Mouse (Mus musculus) heart, postnatal 0 days (tissue): ENCODE measurements at regions not wholly inside any gene's neighbourhood (a gene's known extent, or its start where the extent isn't known, plus 50 kb on each side); places are given as distances from the start of the nearest gene placed in this dataset.

Experiments used
- ATAC-seq: fragments of 200-750 bp; cut with Nextera tagmentation; 2 replicates; pipeline ENCODE4 v1.8.0; 2017; ENCODE audit warnings: low read depth, moderate number of reproducible peaks, moderate library complexity; ENCODE audit not compliant: insufficient read depth
- DNase-seq: peaks from one replicate; pipeline ENCODE4 v3.0.0-alpha.2; 2016; ENCODE audit warnings: low spot score
- H3K27ac ChIP-seq: fragments of 300-500 bp; sonication (generic); 2 replicates; pipeline ENCODE4 v1.5.1; 2014; ENCODE audit warnings: low read depth, mild to moderate bottlenecking
- H3K27me3 ChIP-seq: fragments of 300-500 bp; sonication (generic); 2 replicates; pipeline ENCODE4 v1.6.1; 2014; ENCODE audit warnings: low read length, mixed read lengths; ENCODE audit not compliant: control insufficient read depth, insufficient read depth
- H3K36me3 ChIP-seq: fragments of 300-500 bp; sonication (generic); replicated peaks from 2 replicates; pipeline ENCODE4 v1.6.1; 2014; ENCODE audit warnings: low read length, mixed read lengths; ENCODE audit not compliant: control insufficient read depth, insufficient read depth
- H3K4me1 ChIP-seq: fragments of 300-500 bp; sonication (generic); 2 replicates; pipeline ENCODE4 v1.6.1; 2014; ENCODE audit warnings: antibody characterized with exemption; ENCODE audit not compliant: control insufficient read depth, insufficient read depth
- H3K4me2 ChIP-seq: fragments of 300-500 bp; sonication (generic); 2 replicates; pipeline ENCODE4 v1.6.1; 2014; ENCODE audit warnings: low read depth, mild to moderate bottlenecking, low read length, moderate library complexity
- H3K4me3 ChIP-seq: fragments of 300-500 bp; sonication (generic); 2 replicates; pipeline ENCODE4 v1.5.1; 2014; ENCODE audit warnings: low read depth, low read length
- H3K9ac ChIP-seq: fragments of 300-500 bp; sonication (generic); replicated peaks from 2 replicates; pipeline ENCODE4 v1.6.1; 2014; ENCODE audit warnings: low read depth, low read length, mixed read lengths
- H3K9me3 ChIP-seq: fragments of 300-500 bp; sonication (generic); replicated peaks from 2 replicates; pipeline ENCODE4 v1.6.1; 2016; ENCODE audit warnings: low read length; ENCODE audit not compliant: control insufficient read depth
- CTCF ChIP-seq: IDR thresholded peaks from 2 replicates; pipeline ENCODE4 v1.5.1; 2016; ENCODE audit warnings: antibody characterized with exemption, control low read depth, low read depth
- EP300 ChIP-seq: IDR thresholded peaks from 2 replicates; pipeline ENCODE4 v1.6.1; 2016; ENCODE audit warnings: antibody characterized with exemption, low read depth
- WGBS: fragments of 180-500 bp; shearing (Covaris S2); extraction: QIAGEN DNeasy Blood & Tissue Kit; methylation state at CpG from one replicate; pipeline ENCODE4 v1.1.7; 2014; 5-methylcytosine and 5-hydroxymethylcytosine counted together

GRCm38 (mm10) chr6:133963264-133963663, 72.2 kb upstream of the Etv6 start:
- Histone ChIP-seq H3K9me3 (no peaks in the 10 kb centered on the region), H3K4me3 (no peak overlapping the region), H3K4me1 (no peaks in the 10 kb centered on the region), H3K27ac (no peak overlapping the region), H3K27me3 (no peaks in the 10 kb centered on the region), H3K4me2 (no peak overlapping the region), H3K9ac (no peak overlapping the region), H3K36me3 (no peaks in the 10 kb centered on the region)
- no peak for TF ChIP-seq EP300
- TF ChIP-seq CTCF = no peak
- DNase-seq (no peak), ATAC-seq (no peak)
- WGBS = 73% methylated on average over 6 of the region's 6 CpGs

GRCm38 (mm10) chr6:133967286-133967685, 68.2 kb upstream of the Etv6 start:
- no peak overlapping the region for H3K27ac ChIP-seq
- no peak overlapping the region for H3K4me3 ChIP-seq
- DNase-seq (no peak), ATAC-seq (no peak)
- H3K4me2 ChIP-seq = no peak overlapping the region
- H3K9me3 ChIP-seq = no peaks in the 10 kb centered on the region
- no peaks in the 10 kb centered on the region for H3K36me3 ChIP-seq
- 85% methylated on average over 3 of the region's 3 CpGs for WGBS
- H3K27me3 ChIP-seq = no peaks in the 10 kb centered on the region
- H3K4me1 ChIP-seq = no peaks in the 10 kb centered on the region
- H3K9ac ChIP-seq = no peak overlapping the region
- no peak for TF ChIP-seq EP300
- TF ChIP-seq CTCF = no peak

- Histone ChIP-seq H3K4me3 (no peak overlapping the region), H3K4me1 (no peaks in the 10 kb centered on the region), H3K4me2 (no peak overlapping the region), H3K27me3 (no peaks in the 10 kb centered on the region), H3K36me3 (no peaks in the 10 kb centered on the region), H3K9me3 (no peaks in the 10 kb centered on the region), H3K9ac (no peak overlapping the region), H3K27ac (no peak overlapping the region)
- no peak for DNase-seq
- 66% methylated on average over 6 of the region's 6 CpGs for WGBS
- ATAC-seq = no peak
- no peak for TF ChIP-seq CTCF
- TF ChIP-seq EP300 = no peak
Measured at GRCm38 (mm10) chr6:133972054-133972705, 63.3 kb upstream of the Etv6 start.

GRCm38 (mm10) chr6:133973205-133973838, 62.2 kb upstream of the Etv6 start:
- Histone ChIP-seq H3K4me3 (no peak overlapping the region), H3K9me3 (no peaks in the 10 kb centered on the region), H3K27ac (no peak overlapping the region), H3K9ac (no peak overlapping the region), H3K4me1 (no peaks in the 10 kb centered on the region), H3K27me3 (no peaks in the 10 kb centered on the region), H3K36me3 (no peaks in the 10 kb centered on the region), H3K4me2 (no peak overlapping the region)
- TF ChIP-seq CTCF (no peak), EP300 (no peak)
- DNase-seq (no peak), ATAC-seq (no peak)
- WGBS = 87% methylated on average over 7 of the region's 7 CpGs

GRCm38 (mm10) chr6:133975951-133976350, 59.5 kb upstream of the Etv6 start:
- H3K36me3 ChIP-seq = no peaks in the 10 kb centered on the region
- no peak for ATAC-seq
- no peak overlapping the region for H3K9ac ChIP-seq
- WGBS = 79% methylated on average over 1 of the region's 1 CpGs
- no peak for DNase-seq
- no peak overlapping the region for H3K27ac ChIP-seq
- no peaks in the 10 kb centered on the region for H3K4me1 ChIP-seq
- no peaks in the 10 kb centered on the region for H3K27me3 ChIP-seq
- H3K4me3 ChIP-seq = no peak overlapping the region
- TF ChIP-seq CTCF = no peak
- no peak for TF ChIP-seq EP300
- H3K4me2 ChIP-seq = no peak overlapping the region
- no peaks in the 10 kb centered on the region for H3K9me3 ChIP-seq

- H3K4me3 ChIP-seq = no peak overlapping the region
- ATAC-seq = no peak
- no peaks in the 10 kb centered on the region for H3K36me3 ChIP-seq
- DNase-seq = no peak
- no peak overlapping the region for H3K27ac ChIP-seq
- no peak overlapping the region for H3K4me2 ChIP-seq
- H3K27me3 ChIP-seq = no peaks in the 10 kb centered on the region
- WGBS = 50% methylated on average over 6 of the region's 6 CpGs
- no peaks in the 10 kb centered on the region for H3K4me1 ChIP-seq
- no peak overlapping the region for H3K9ac ChIP-seq
- TF ChIP-seq CTCF (no peak), EP300 (no peak)
- H3K9me3 ChIP-seq = no peaks in the 10 kb centered on the region
Measured at GRCm38 (mm10) chr6:133976854-133977253, 58.6 kb upstream of the Etv6 start.
